Mouse (Mus musculus): ENCODE measurements around the gene Camk1d. TPM values are rescaled to one million over a fixed set of nuclear protein-coding genes. Genes with fewer than 3 reads are reported as not detected.

Gene Camk1d
- polyA plus RNA-seq, 1 experiment = 0.28 TPM

DNA sequence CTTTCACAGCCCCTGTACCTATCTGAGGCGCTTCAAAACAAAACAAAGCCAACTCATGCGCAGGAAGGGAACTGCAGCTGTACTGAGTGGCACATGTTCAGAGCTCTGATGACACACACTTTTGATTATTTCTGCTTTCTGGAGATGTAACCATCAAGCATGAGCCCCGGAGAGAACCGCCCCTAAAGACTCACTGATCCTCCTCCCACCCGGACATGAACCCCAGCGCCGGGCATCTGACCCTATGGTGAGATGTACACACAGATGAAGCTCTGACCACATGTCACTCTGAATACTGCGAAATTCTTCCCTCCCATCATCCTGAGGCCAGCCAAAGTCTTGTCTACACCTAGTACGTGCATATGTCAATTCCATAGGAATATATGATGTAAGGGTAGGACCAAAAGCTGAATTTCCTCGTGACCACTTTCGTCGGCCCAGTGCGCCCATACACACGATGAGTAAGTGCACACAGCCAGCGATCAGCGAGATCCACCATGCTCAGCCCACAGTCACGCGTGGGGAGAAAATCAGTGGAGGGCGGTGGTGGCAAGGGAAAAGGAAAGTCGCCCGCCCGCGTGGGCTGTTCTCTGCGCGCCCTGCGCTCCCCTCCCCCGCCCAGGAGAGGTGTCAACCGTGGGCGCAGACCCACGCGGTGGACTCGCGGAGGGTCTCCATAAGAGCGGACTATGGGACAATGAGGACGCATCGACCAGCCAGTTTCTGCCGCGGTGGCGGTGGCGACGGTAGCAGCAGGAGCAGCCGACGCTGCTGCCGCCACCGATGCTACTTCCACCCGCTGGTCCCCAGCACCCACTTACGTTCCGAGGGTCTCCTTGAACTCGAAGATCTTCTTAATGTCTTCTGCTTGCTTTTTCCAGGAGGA lies 747 bp downstream of the Camk1d start:
- Histone ChIP-seq H3K4me3 (replicated peaks) (peak overlapping the region; percentile 93), H3K4me1 (peaks cover 27% of the 10 kb centered on the region), H3K27me3 (replicated peaks) (peaks cover 64% of the 10 kb centered on the region), H3K36me3 (replicated peaks; ENCODE audit: low read length) (no peaks in the 10 kb centered on the region), H3K9me3 (peaks cover 16% of the 10 kb centered on the region)
- TF ChIP-seq GATA1 (IDR thresholded peaks at IDR 0.05; ENCODE audit: borderline replicate concordance, low read length) (no peak), FLI1 (IDR thresholded peaks at IDR 0.05; ENCODE audit: low read length) (no peak)

DNA sequence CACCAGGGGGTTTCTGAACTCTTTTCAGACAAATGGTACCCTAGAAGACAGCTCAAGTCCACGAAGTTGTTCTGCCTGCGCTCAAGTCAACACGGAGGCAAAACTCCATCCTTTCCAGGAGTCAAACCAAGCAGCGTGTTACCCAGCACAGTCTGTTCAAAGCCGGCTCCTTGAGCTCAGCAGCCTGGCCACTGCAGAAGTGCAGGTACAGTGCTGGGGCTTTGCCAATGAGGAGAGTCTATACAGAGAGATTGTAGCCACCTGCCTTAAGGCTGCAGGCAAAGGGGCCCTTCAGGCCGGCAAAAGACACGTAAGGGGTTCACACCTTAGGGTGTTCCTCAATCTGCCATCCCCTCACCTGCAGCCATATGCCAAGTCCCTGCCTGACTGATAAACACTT lies 2.1 kb downstream of the Camk1d start:
- H3K9me3 ChIP-seq = peaks cover 11% of the 10 kb centered on the region
- no peak for TF ChIP-seq FLI1 (IDR thresholded peaks at IDR 0.05; ENCODE audit: low read length)
- H3K27me3 ChIP-seq (replicated peaks) = peaks cover 66% of the 10 kb centered on the region
- H3K4me1 ChIP-seq = peaks cover 27% of the 10 kb centered on the region
- H3K36me3 ChIP-seq (replicated peaks; ENCODE audit: low read length) = no peaks in the 10 kb centered on the region
- H3K4me3 ChIP-seq (replicated peaks) = no peak overlapping the region

DNA sequence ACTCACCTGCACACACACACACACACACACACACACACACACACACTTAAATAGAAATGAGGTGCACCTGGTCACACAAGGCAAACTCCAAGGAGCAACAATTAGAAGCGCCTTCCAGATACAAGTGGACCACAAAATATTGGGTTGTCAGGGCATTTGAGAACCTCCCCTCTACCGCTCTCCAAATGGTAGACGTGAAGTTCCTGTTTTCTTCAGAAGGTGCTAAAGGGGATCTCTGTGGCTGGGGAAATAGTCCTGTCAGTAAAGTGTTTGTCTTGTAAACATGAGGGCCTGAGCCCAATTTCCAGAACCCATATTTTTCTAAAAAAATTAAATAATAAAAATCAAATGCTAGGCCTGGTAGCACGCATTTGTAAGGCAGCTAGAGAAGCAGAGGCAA lies 4.4 kb downstream of the Camk1d start:
- Histone ChIP-seq H3K9me3 (no peaks in the 10 kb centered on the region), H3K27me3 (replicated peaks) (peaks cover 50% of the 10 kb centered on the region), H3K36me3 (replicated peaks; ENCODE audit: low read length) (no peaks in the 10 kb centered on the region), H3K4me1 (peaks cover 23% of the 10 kb centered on the region), H3K4me3 (replicated peaks) (no peak overlapping the region)
- TF ChIP-seq GATA1 (IDR thresholded peaks at IDR 0.05; ENCODE audit: borderline replicate concordance, low read length) = no peak
- no peak for TF ChIP-seq FLI1 (IDR thresholded peaks at IDR 0.05; ENCODE audit: low read length)

- no peak for TF ChIP-seq GATA1 (IDR thresholded peaks at IDR 0.05; ENCODE audit: borderline replicate concordance, low read length)
- TF ChIP-seq FLI1 (IDR thresholded peaks at IDR 0.05; ENCODE audit: low read length) = no peak
- Histone ChIP-seq H3K36me3 (replicated peaks; ENCODE audit: low read length) (no peaks in the 10 kb centered on the region), H3K4me1 (peaks cover 5% of the 10 kb centered on the region)
These were observed 6.2 kb downstream of the Camk1d start for GRCm38 (mm10) chr2:5707871-5708733.

DNA sequence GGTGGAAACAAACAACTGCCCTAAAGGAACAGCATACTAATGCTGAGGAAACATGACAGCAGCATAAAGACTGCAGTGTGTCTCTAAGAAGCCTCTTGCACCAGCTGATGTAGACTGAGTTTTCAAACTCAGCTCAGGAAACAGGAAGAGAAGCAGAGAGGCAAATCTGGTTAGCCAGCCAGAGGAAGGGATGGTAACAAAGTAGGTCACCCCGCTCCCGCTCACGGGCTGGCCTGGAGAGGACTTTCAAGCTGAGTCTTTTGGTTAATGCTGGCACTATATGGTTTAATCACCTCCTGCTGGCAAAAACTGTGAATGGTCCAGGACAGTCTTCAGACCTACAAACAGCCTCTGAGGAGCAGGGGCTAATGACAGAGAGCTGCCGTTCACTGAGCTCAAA lies 7.7 kb downstream of the Camk1d start:
- peaks cover 17% of the 10 kb centered on the region for H3K27me3 ChIP-seq (replicated peaks)
- TF ChIP-seq FLI1 (IDR thresholded peaks at IDR 0.05; ENCODE audit: low read length) (no peak), GATA1 (IDR thresholded peaks at IDR 0.05; ENCODE audit: borderline replicate concordance, low read length) (no peak)
- H3K36me3 ChIP-seq (replicated peaks; ENCODE audit: low read length) = no peaks in the 10 kb centered on the region
- H3K9me3 ChIP-seq = no peaks in the 10 kb centered on the region
- no peaks in the 10 kb centered on the region; the same call in 1 of the 2 replicates for H3K4me1 ChIP-seq
- H3K4me3 ChIP-seq (replicated peaks) = no peak overlapping the region

More at GRCm38 (mm10) chr2:5707871-5708733, 6.2 kb downstream of the Camk1d start:
- H3K4me3 ChIP-seq (replicated peaks) = no peak overlapping the region
- H3K9me3 ChIP-seq = no peaks in the 10 kb centered on the region
- peaks cover 32% of the 10 kb centered on the region for H3K27me3 ChIP-seq (replicated peaks)

DNA sequence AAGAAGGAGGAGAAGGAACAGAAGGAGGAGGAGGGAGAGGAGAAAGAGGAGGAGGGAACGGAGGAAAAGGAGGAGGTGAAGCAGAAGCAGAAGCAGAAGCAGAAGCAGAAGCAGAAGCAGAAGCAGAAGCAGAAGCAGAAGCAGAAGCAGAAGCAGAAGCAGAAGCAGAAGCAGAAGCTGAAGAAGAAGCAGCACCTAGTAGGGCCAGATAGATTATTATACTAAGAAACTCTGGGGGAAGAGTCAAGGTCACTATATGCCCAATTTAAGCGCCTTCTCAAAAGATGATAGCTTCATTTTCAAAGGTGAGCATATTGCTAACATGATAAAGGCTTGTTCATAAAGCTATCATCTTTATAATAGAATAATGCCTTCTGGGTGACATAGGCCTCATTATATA lies 11.9 kb downstream of the Camk1d start:
- no peak overlapping the region for H3K4me3 ChIP-seq (replicated peaks)
- no peak for TF ChIP-seq GATA1 (IDR thresholded peaks at IDR 0.05; ENCODE audit: borderline replicate concordance, low read length)
- H3K4me1 ChIP-seq = no peaks in the 10 kb centered on the region; the same call in 1 of the 2 replicates
- no peaks in the 10 kb centered on the region for H3K9me3 ChIP-seq
- H3K36me3 ChIP-seq (replicated peaks; ENCODE audit: low read length) = no peaks in the 10 kb centered on the region
- peaks cover 2% of the 10 kb centered on the region for H3K27me3 ChIP-seq (replicated peaks)

GRCm38 (mm10) chr2:5700931-5701330 lies 13.4 kb downstream of the Camk1d start:
- no peak for TF ChIP-seq GATA1 (IDR thresholded peaks at IDR 0.05; ENCODE audit: borderline replicate concordance, low read length)
- H3K4me3 ChIP-seq (replicated peaks) = no peak overlapping the region

DNA sequence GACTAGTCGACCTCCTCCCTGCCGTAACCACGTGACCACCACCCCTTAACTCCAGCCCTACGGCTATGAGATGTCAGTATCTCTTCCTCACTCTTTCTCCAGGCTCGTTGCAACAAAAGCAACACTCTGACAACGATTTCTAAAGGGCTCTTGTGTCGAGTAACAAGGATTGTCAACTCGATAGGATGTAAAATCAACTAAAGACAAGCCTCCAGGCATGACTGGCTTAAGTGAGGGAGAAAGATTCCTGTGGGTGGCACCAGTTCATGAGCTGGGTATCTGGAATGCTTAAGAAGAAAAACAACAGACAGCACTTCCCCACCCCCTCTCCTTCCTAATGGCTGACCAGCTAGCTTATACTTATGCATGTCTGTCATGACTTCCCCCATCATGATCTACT lies 15.9 kb downstream of the Camk1d start:
- Histone ChIP-seq H3K27me3 (replicated peaks) (peaks cover 2% of the 10 kb centered on the region), H3K9me3 (no peaks in the 10 kb centered on the region), H3K36me3 (replicated peaks; ENCODE audit: low read length) (no peaks in the 10 kb centered on the region), H3K4me3 (replicated peaks) (no peak overlapping the region), H3K4me1 (no peaks in the 10 kb centered on the region)
- no peak for TF ChIP-seq GATA1 (IDR thresholded peaks at IDR 0.05; ENCODE audit: borderline replicate concordance, low read length)
- TF ChIP-seq FLI1 (IDR thresholded peaks at IDR 0.05; ENCODE audit: low read length) = no peak

More at GRCm38 (mm10) chr2:5700931-5701330, 13.4 kb downstream of the Camk1d start:
- peaks cover 2% of the 10 kb centered on the region for H3K27me3 ChIP-seq (replicated peaks)
- no peaks in the 10 kb centered on the region for H3K36me3 ChIP-seq (replicated peaks; ENCODE audit: low read length)
- H3K4me1 ChIP-seq = no peaks in the 10 kb centered on the region
- no peaks in the 10 kb centered on the region for H3K9me3 ChIP-seq

- Histone ChIP-seq H3K36me3 (replicated peaks; ENCODE audit: low read length) (no peaks in the 10 kb centered on the region), H3K27me3 (replicated peaks) (no peaks in the 10 kb centered on the region), H3K4me3 (replicated peaks) (no peak overlapping the region), H3K4me1 (no peaks in the 10 kb centered on the region), H3K9me3 (no peaks in the 10 kb centered on the region)
- TF ChIP-seq GATA1 (IDR thresholded peaks at IDR 0.05; ENCODE audit: borderline replicate concordance, low read length) (no peak), FLI1 (IDR thresholded peaks at IDR 0.05; ENCODE audit: low read length) (no peak)
These were observed 20.2 kb downstream of the Camk1d start for GRCm38 (mm10) chr2:5694094-5694493.

DNA sequence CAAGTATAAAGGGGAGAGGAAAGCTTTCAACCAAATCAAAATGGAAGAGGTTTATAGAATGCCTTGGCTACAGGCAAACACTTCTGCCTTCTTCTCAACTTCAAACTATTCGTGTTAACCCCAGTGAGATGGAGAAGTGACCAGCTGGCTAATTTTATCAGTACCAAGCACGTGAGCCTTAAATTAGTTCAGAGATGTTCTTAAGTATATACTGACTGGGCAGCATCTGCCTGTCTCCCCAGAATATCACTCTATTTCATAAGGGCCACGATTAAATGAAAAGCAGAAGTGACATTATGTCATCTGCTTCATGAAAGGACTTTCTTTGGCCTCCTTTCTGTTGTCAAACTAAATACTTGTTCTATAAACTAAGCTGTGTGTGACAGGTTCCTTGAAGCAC lies 22.6 kb downstream of the Camk1d start:
- TF ChIP-seq GATA1 (IDR thresholded peaks at IDR 0.05; ENCODE audit: borderline replicate concordance, low read length) (no peak), FLI1 (IDR thresholded peaks at IDR 0.05; ENCODE audit: low read length) (no peak)
- Histone ChIP-seq H3K27me3 (replicated peaks) (no peaks in the 10 kb centered on the region), H3K4me3 (replicated peaks) (no peak overlapping the region), H3K9me3 (no peaks in the 10 kb centered on the region), H3K36me3 (replicated peaks; ENCODE audit: low read length) (no peaks in the 10 kb centered on the region), H3K4me1 (no peaks in the 10 kb centered on the region)
